Mouse (Mus musculus) erythroblast, adult 5-6 weeks (primary cell): Measurements from ENCODE around the gene Hcar2. TPM values are rescaled to one million over a fixed set of nuclear protein-coding genes. Genes with fewer than 3 reads are reported as not detected.

ENCODE experiments used
- total RNA-seq, 2 experiments: library from RNA; stranded (forward) in 1 of 2; stranded (reverse) in 1 of 2; fragments of 150-400 nt in 1 of 2; fragments of 200-764, 138-1000 nt in 1 of 2; gene quantifications; 2 replicates each; pipeline versions ENCODE4 v1.2.3 to v1.2.4; 2015 to 2017; ENCODE audit warnings: low replicate concordance in 2 of 2

Hcar2 gene
- total RNA-seq, 2 experiments from 2014 or later, result 1.5 to 3.3 TPM

Other genes starting within 250 kb of the Hcar2 start
- gene Clip1, start 180.9 kb downstream of the Hcar2 start, total RNA-seq (2015; ENCODE audit: low replicate concordance), result 16.1 and 34.6 TPM in 2 replicates
- gene Clip1, start 180.9 kb downstream of the Hcar2 start, total RNA-seq (2017; ENCODE audit: low replicate concordance), result 13.6 and 36.7 TPM in 2 replicates
- gene Zcchc8, start 144.4 kb downstream of the Hcar2 start, total RNA-seq (2015; ENCODE audit: low replicate concordance), result 6.7 and 10.8 TPM in 2 replicates
- gene Zcchc8, start 144.4 kb downstream of the Hcar2 start, total RNA-seq (2017; ENCODE audit: low replicate concordance), result 16.1 and 38.2 TPM in 2 replicates
- gene Rsrc2, start 116.1 kb downstream of the Hcar2 start, total RNA-seq (2015; ENCODE audit: low replicate concordance), result 85.5 and 93.4 TPM in 2 replicates
- gene Rsrc2, start 116.1 kb downstream of the Hcar2 start, total RNA-seq (2017; ENCODE audit: low replicate concordance), result 185 and 223 TPM in 2 replicates
- gene Kntc1, start 115.8 kb downstream of the Hcar2 start, total RNA-seq (2015; ENCODE audit: low replicate concordance), result 25.0 and 37.6 TPM in 2 replicates
- 24.5 and 59.5 TPM in 2 replicates for gene Kntc1, start 115.8 kb downstream of the Hcar2 start, total RNA-seq (2017; ENCODE audit: low replicate concordance)
- gene Hcar1, start 14.5 kb upstream of the Hcar2 start, total RNA-seq (2015; ENCODE audit: low replicate concordance), result not detected in 2 replicates
- gene Hcar1, start 14.5 kb upstream of the Hcar2 start, total RNA-seq (2017; ENCODE audit: low replicate concordance), result not detected in 2 replicates
- 7.1 and 10.0 TPM in 2 replicates for gene Denr, start 41.7 kb upstream of the Hcar2 start, total RNA-seq (2015; ENCODE audit: low replicate concordance)
- gene Denr, start 41.7 kb upstream of the Hcar2 start, total RNA-seq (2017; ENCODE audit: low replicate concordance), result 11.2 and 13.9 TPM in 2 replicates
- not detected in 2 replicates for gene Gm43518, start 61.9 kb upstream of the Hcar2 start, total RNA-seq (2015; ENCODE audit: low replicate concordance)
- gene Gm43518, start 61.9 kb upstream of the Hcar2 start, total RNA-seq (2017; ENCODE audit: low replicate concordance), result not detected in 2 replicates
- gene Ccdc62, start 65.2 kb upstream of the Hcar2 start, total RNA-seq (2015; ENCODE audit: low replicate concordance), result 0.19 TPM in 1 of 2 replicates, not detected in the other
- 0.60 and 4.5 TPM in 2 replicates for gene Ccdc62, start 65.2 kb upstream of the Hcar2 start, total RNA-seq (2017; ENCODE audit: low replicate concordance)
- 1.9 and 5.2 TPM in 2 replicates for gene Hip1r, start 108.1 kb upstream of the Hcar2 start, total RNA-seq (2015; ENCODE audit: low replicate concordance)
- 4.9 and 10.3 TPM in 2 replicates for gene Hip1r, start 108.1 kb upstream of the Hcar2 start, total RNA-seq (2017; ENCODE audit: low replicate concordance)
- 14.4 and 27.9 TPM in 2 replicates for gene Vps37b, start 166.8 kb upstream of the Hcar2 start, total RNA-seq (2015; ENCODE audit: low replicate concordance)
- 6.8 and 7.9 TPM in 2 replicates for gene Vps37b, start 166.8 kb upstream of the Hcar2 start, total RNA-seq (2017; ENCODE audit: low replicate concordance)
- 13.8 and 15.5 TPM in 2 replicates for gene Abcb9, start 230.3 kb upstream of the Hcar2 start, total RNA-seq (2015; ENCODE audit: low replicate concordance)
- 19.1 and 23.4 TPM in 2 replicates for gene Abcb9, start 230.3 kb upstream of the Hcar2 start, total RNA-seq (2017; ENCODE audit: low replicate concordance)
- 4.8 and 6.9 TPM in 2 replicates for gene Ogfod2, start 246.8 kb upstream of the Hcar2 start, total RNA-seq (2015; ENCODE audit: low replicate concordance)
- 13.9 and 19.9 TPM in 2 replicates for gene Ogfod2, start 246.8 kb upstream of the Hcar2 start, total RNA-seq (2017; ENCODE audit: low replicate concordance)